Mouse (Mus musculus) gastrocnemius, adult 2 months (tissue): ENCODE results near the gene Prepl. TPM values are rescaled to one million over a fixed set of nuclear protein-coding genes. Genes with fewer than 3 reads are reported as not detected.

Source experiments
- DNase-seq: peaks from one replicate; pipeline ENCODE4 v3.0.0; 2022
- H3K27ac ChIP-seq: fragments of 200-600 bp; 2 replicates; pipeline ENCODE4 v1.8.1; 2022; ENCODE audit warnings: mild to moderate bottlenecking
- H3K4me3 ChIP-seq: fragments of 200-600 bp; 2 replicates; pipeline ENCODE4 v1.8.1; 2022; ENCODE audit warnings: mild to moderate bottlenecking, moderate library complexity
- CTCF ChIP-seq: fragments of 200-600 bp; IDR thresholded peaks from 2 replicates; pipeline ENCODE4 v1.8.1; 2022; ENCODE audit warnings: antibody characterized with exemption, mild to moderate bottlenecking, moderate library complexity
- intact Hi-C: fragments of 180-260 bp; cut with DNase I; formaldehyde crosslinking; loops from one replicate; pipeline ENCODE4 v1.15.1; 2025
- total RNA-seq, 2 experiments: library from RNA; stranded (reverse); gene quantifications; 2 replicates each; pipeline ENCODE4 v1.2.3; 2021

The Prepl gene
- total RNA-seq, 2 experiments from 2014 or later: 20.4 to 29.6 TPM

DNA sequence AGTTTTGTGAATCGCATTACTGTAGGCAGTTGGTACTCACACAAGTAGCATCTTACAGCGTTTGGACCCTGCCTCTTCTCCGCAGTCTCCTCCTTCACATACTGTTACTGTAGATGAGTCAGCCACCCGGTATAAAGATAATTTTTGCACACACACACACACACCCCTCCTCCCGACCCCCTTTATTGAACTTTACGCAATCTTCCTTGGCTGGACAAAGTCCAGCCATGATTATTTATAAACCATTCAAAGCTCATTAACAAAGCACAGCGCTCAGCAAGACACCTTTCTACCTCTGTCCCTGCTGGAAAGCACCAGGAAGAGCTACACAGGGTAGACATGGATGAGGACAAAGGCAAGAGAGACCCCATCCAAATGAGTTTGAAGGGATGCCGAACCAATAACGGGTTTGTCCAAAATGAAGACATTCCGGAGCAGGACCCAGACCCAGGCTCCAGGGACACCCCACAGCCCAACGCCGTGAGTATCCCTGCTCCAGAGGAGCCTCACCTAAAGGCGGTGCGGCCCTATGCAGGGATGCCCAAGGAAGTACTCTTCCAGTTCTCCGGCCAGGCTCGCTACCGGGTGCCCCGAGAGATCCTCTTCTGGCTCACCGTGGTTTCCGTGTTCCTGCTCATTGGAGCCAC is 61.8 kb downstream of the Prepl start, which contains the start of gene Slc3a1:
TSS of gene Slc3a1 (plus strand) at position 284 of the 647 bp plus-strand sequence.
- Histone ChIP-seq H3K27ac (no peak within 1 kb of the TSS), H3K4me3 (no peak within 1 kb of the TSS)
- no peak for DNase-seq
- TF ChIP-seq CTCF: no peak
- intact Hi-C loops: no loop called here

DNA sequence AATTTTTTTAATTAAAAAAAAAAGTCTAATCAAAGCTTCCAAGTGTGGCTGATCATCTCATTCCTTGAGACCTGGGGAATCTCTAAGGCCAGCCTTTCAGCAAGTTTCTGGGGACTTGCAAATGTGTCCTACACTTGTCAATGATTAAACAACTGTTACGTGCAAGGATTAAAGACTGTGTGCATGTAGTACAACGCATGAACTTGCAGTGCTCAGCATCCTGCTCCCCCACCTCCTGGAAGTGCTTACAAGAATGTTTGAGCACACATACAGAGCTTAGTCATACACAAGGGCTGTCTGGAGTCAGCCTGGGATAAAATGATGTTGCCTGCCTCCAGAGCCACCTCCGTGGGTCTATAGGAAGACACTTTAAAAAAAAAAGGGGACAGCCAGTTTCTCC is 62.8 kb downstream of the Prepl start:
- intact Hi-C loops: no loop called here
- Histone ChIP-seq H3K27ac (no peak overlapping the region), H3K4me3 (no peak overlapping the region)
- DNase-seq: no peak
- TF ChIP-seq CTCF: no peak

DNA sequence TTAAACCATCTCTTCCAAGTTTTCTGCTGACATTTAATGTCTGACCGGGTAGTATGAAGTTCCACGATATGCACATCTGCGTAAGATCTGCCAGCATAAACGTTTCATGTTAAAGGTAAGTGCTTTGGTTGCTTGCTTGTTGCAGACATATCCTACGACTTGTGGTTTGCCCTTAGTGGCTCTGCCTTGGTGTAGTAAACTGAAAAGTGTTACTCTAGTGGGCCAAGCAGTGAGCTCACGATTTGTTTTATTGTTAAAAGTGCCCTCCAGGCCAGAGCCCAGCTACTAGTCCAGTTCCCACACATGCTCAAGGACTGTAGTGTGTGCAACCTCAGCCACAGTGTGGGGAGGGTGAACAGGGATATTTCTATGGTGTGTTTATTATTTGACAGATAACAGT is 63.6 kb downstream of the Prepl start:
- no peak for DNase-seq
- no peak for TF ChIP-seq CTCF
- Histone ChIP-seq H3K27ac (no peak overlapping the region), H3K4me3 (no peak overlapping the region)
- intact Hi-C loops: no loop called here

DNA sequence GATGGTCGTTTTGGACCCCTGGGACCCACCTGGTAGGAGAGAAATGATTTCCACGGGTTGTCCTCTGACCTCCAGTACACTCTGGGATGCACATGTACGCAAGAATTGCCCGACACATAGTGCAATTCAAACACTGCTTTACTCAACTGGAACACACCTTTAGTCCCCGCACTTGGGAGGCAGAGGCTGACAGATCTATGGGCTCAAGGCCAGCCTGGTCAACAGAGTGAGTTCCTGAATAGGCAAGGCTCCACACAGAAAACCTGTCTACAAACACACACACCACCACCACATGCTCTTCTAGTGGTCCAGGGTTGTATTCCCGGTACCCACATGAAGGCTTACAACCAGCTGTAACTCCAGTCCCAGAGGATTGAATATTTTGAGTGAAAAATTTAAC is 64.9 kb downstream of the Prepl start:
- no peak for DNase-seq
- intact Hi-C loops: no loop called here
- TF ChIP-seq CTCF: no peak

DNA sequence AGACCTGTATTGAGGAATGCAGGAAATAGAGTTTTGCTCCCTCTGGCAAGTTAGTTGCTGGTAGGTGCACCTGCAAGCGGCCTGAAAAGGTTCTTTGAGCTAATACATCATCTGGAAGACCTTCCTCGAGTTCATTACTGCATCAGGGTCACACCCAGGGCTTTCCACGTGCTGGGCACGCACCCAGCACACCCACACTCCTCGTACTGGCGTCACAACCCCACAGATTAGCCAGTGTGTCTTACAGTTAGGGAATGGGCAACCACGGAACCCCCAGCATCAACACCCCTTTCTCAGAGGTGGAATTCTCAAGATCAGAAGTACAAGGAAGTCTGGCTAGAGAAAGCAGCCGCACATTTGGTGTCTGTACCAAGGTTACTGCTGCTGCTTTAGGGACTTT is 65.8 kb downstream of the Prepl start:
- TF ChIP-seq CTCF: no peak
- Histone ChIP-seq H3K4me3 (no peak overlapping the region), H3K27ac (no peak overlapping the region)
- DNase-seq: no peak
- intact Hi-C loops: loop anchor here (5.0 kb wide), 1 partner anchor 187 kb away; no protein-coding TSS in a partner anchor

More for the DNA sequence above, 64.9 kb downstream of the Prepl start:
- Histone ChIP-seq H3K4me3 (no peak overlapping the region), H3K27ac (no peak overlapping the region)

DNA sequence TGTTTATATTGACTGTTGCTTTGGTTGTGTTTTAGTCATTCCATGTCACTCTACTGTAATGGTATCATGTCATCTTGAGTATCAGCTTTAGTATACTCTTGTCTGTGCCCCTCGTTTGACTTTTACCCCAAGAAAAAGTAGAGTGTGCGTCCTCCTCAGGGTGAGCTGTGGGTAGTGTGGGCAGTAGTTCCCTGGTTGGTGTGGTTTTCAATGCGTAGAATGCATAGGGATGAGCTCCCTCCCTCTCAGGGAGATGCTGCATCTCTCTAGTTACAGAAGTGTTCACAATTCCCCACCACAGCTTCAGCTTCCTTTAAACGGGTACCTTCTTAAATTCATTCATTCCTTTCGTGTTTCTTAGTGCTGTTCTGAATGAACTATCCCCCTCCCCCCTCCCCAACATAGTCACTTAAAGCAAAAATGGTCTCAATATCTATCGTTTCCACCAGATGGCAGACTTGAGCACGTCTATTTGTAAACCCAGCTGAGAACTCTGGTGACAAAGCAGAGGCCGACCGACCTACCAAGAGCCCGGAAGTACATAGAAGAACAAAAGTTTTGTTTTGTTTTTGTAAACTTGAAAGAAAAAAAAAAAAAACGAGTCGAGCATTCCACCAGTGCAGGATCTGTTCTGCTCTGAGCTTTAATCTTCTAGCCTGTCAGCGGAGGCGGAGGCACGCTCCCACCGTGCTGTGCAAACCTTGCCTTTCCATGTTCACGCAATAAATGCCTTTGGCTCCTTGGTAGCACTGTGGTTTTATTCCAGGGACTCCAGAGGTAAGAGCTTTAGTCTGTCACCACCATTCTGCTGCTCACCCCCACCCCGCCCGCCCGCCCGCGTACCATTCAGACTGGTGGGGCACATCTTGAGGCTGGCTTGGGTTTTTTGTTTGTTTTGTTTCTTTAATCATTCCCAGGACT is 66.5 kb downstream of the Prepl start:
- intact Hi-C loops: loop anchor here (1.0 to 5.0 kb wide), 2 partner anchors 144 to 186 kb away; no protein-coding TSS in a partner anchor
- no peak overlapping the region for H3K27ac ChIP-seq
- no peak overlapping the region for H3K4me3 ChIP-seq
- DNase-seq: no peak
- TF ChIP-seq CTCF: peak; percentile 55

DNA sequence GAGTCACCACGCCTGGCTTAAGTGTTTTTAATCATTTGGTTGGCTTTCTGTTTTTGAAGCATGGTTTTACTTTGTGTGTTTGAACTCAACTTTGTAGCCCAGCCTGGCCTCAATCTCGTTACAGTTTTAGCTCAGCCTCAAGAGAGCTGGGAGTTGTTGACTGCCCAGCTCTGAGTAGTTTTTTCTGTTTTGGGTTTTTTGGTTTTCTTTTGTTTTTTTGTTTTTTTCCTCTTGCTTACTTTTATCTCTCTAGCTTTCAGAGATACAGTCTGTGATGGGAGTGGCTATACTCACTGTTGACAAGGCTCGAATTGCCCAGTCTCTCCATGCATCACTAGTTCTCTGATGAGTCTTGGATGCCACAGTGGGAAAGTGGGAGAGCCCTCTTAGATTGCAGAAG is 69.7 kb downstream of the Prepl start:
- no peak overlapping the region for H3K27ac ChIP-seq
- intact Hi-C loops: loop anchor here (5.0 kb wide), 1 partner anchor 183 kb away; no protein-coding TSS in a partner anchor
- TF ChIP-seq CTCF: no peak
- DNase-seq: no peak
- no peak overlapping the region for H3K4me3 ChIP-seq

DNA sequence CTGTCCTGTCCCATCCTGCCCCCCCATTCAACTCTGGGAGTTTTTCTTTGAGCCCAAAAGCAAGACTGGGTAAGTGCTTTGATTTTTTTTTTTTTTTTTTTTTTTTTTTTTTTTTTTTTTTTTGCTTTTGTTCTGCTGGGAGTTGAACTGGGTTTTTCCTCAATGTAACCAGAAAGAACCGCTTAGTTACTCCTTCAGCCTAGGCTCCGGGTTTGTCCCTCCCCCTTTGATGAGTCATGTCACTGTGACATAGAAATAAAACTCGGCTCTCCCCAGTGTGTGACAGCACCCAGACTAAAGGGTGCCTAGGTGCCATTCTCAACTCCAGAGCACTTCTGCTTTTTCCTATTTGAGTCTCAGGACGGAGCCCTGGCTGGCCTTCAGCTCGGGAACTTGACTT is 71.2 kb downstream of the Prepl start:
- DNase-seq: no peak
- intact Hi-C loops: no loop called here
- Histone ChIP-seq H3K27ac (no peak overlapping the region), H3K4me3 (no peak overlapping the region)
- TF ChIP-seq CTCF: no peak

DNA sequence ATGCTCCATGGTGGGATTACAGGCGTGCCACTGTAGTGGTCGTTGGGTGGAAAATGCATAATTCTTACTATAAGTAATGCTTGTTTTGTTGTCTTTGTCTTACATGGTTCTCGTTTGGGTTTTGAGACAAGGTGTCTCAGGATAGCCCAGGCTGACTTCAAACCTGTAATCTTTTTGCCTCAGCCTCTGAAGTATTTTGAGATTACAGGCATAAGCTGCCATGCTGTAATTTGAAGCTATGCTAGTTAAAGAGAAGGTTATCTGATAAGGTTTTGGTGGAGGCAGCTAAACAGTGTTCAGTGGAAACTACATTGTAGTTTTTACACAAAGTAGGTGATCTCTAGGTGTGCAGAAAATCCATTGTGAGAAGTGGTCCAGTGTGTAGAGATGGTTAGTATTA is 71.7 kb downstream of the Prepl start:
- intact Hi-C loops: no loop called here
- no peak for DNase-seq
- no peak for TF ChIP-seq CTCF
- H3K4me3 ChIP-seq: no peak overlapping the region
- no peak overlapping the region for H3K27ac ChIP-seq

DNA sequence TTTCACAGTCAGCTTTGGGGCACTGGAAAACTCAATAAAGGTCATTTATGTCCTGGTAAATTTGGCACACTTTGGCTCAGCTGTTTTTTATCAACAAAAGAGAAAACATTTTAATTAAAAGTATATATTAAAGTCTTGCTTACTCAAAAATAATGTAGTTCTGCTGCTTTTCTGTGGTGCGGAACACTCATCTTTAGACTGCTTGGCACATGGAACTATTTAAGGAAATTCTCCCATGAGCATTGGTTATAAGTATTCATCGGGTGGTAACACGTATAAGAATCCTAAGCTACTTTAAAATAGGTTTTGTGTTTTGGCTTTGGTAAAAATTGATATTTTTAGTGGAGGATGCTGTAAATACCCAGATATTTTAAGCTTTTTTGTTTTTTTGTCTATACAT is 75.4 kb downstream of the Prepl start:
- intact Hi-C loops: no loop called here

DNA sequence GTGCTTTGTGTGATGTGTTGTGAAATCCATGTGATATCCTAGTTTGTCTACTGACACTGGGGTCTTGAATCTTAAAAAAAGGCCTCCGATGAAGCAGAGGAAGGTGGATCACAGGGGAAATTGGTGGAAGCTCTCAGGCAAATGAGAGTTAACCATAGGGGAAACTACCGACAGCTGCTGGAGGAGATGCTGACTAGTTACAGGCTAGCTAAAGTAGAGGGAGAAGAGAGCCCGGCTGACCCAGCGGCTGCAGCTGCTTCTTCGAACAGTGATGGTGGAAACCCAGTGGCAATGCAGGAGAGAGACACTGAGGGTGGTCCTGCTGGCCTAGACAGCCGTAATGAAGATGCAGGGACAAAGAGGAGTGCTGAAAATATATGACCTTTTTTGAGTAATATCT is 76.6 kb downstream of the Prepl start:
- no peak for TF ChIP-seq CTCF
- DNase-seq: no peak
- H3K4me3 ChIP-seq: no peak overlapping the region

More for the DNA sequence above, 75.4 kb downstream of the Prepl start:
- TF ChIP-seq CTCF: no peak
- Histone ChIP-seq H3K27ac (no peak overlapping the region), H3K4me3 (no peak overlapping the region)
- no peak for DNase-seq

More for the DNA sequence above, 76.6 kb downstream of the Prepl start:
- H3K27ac ChIP-seq: no peak overlapping the region
- intact Hi-C loops: no loop called here

Other genes with a start within 250 kb of the Prepl start
- 100 to 1,000 TPM; 165 to 223 TPM for gene Ppm1b, start 133.5 kb downstream of the Prepl start, total RNA-seq
- not detected for gene Slc3a1, start 61.9 kb downstream of the Prepl start, total RNA-seq
- under 1 TPM; 0.84 TPM for gene Camkmt, start 311 bp upstream of the Prepl start, total RNA-seq